Mouse (Mus musculus): ENCODE results near the gene Pitpnm3. TPM values are rescaled to one million over a fixed set of nuclear protein-coding genes. Genes with fewer than 3 reads are reported as not detected.

The Pitpnm3 gene
- polyA plus RNA-seq, 2 experiments, result 0.40 to 1.0 TPM

DNA sequence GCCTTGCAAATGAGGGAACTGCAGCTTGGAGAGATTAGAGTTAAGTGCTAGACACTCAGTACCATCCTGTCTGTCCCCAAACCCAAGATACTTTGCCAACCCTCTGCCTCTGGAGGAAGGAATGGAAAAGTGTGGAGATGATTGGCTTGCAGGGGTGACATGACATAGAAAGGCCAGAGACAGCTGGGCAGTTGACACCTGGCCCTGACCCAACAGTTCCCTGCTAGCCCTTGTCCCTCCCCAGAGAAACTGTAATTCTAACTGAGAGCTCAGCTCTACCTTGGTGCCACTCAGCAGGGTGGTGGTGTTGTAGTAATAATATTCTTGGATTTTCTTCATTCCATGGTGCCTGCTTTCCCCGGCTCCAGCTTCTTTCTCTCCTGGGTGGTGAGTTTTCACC is 123.6 kb downstream of the Pitpnm3 start:
- TF ChIP-seq POLR2A (IDR thresholded peaks at IDR 0.05; ENCODE audit: borderline replicate concordance, extremely low read depth, insufficient read depth, insufficient read length), result no peak
- no peak for DNase-seq (ENCODE audit: low spot score)
- Histone ChIP-seq H3K36me3 (ENCODE audit: control insufficient read depth, insufficient read depth, low read length) (no peaks in the 10 kb centered on the region), H3K9ac (ENCODE audit: low read depth, low read length, severe bottlenecking) (no peak overlapping the region), H3K27me3 (ENCODE audit: control insufficient read depth, insufficient read depth, low read length) (no peaks in the 10 kb centered on the region), H3K4me3 (replicated peaks; ENCODE audit: low read length) (no peak overlapping the region), H3K4me1 (ENCODE audit: control insufficient read depth, insufficient read depth, low read length) (peaks cover 17% of the 10 kb centered on the region), H3K9me3 (ENCODE audit: control insufficient read depth, low read length) (no peaks in the 10 kb centered on the region), H3K4me2 (replicated peaks; ENCODE audit: low read depth, low read length, severe bottlenecking) (no peak overlapping the region), H3K27ac (replicated peaks; ENCODE audit: low read depth, low read length) (no peak overlapping the region)
- no peak for ATAC-seq (ENCODE audit: low FRiP score, low read depth)
- WGBS, result 63% methylated on average over 1 of the region's 1 CpGs

DNA sequence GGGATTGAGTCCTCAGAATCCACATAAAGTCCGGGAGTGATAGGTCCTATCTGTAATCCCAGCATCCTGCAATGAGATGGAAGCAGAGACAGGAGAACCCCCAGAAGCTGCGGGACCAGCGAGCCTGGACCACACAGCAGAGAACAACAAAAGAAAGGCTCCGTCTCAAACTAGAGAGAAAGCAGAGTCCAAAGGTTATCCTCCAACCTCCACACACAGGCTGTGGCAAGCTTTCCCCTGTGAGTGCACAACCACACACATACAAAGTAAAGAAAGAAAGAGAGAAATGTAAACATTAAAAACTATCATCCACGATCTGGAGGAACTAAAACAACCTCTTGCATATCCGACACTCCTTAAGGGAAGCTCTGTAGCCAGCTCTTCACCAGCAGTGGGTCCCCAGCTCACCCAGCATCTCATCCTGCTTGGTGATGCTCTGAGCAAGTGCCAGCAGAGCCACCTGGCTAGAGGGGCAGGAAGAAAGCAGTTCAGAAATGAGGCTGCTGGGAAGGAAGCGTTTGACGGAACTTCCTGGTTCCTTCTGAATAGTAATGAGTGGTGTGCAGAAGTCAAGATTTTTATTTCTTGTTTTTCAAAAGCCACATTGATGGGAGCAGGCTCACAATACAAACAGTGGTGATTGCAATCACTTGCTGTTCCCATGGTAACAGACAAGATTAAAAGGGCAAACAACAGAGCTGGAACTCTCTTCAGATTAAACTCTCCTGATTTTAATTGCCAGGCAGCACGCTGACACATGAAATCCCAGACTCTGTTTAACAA is 124.4 kb downstream of the Pitpnm3 start:
- Histone ChIP-seq H3K27ac (replicated peaks; ENCODE audit: low read depth, low read length) (no peak overlapping the region), H3K4me2 (replicated peaks; ENCODE audit: low read depth, low read length, severe bottlenecking) (no peak overlapping the region), H3K4me1 (ENCODE audit: control insufficient read depth, insufficient read depth, low read length) (peaks cover 17% of the 10 kb centered on the region), H3K9me3 (ENCODE audit: control insufficient read depth, low read length) (no peaks in the 10 kb centered on the region), H3K27me3 (ENCODE audit: control insufficient read depth, insufficient read depth, low read length) (no peaks in the 10 kb centered on the region), H3K4me3 (replicated peaks; ENCODE audit: low read length) (no peak overlapping the region), H3K36me3 (ENCODE audit: control insufficient read depth, insufficient read depth, low read length) (no peaks in the 10 kb centered on the region), H3K9ac (ENCODE audit: low read depth, low read length, severe bottlenecking) (no peak overlapping the region)
- TF ChIP-seq POLR2A (IDR thresholded peaks at IDR 0.05; ENCODE audit: borderline replicate concordance, extremely low read depth, insufficient read depth, insufficient read length), result no peak
- 56% methylated on average over 9 of the region's 9 CpGs for WGBS
- DNase-seq (ENCODE audit: low spot score), result no peak
- no peak for ATAC-seq (ENCODE audit: low FRiP score, low read depth)

DNA sequence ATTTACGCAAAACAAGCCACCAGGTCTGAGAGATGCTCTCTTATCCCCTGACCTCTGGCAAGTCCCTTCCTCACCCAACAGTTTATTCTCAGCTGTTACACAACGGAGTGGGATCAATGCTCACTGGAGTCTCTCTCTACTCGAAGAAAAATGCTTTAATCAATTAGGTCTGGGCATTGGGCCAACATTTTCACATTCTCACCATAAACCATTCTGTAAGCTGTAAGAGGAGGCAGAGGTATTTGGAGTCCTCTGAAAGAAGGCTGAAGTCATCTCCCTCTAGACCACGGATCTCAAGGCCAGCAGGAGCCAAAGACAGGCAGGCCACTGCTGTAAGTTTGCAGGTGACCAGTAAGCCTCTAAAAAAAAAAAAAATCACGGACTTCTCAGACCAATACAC is 125.2 kb downstream of the Pitpnm3 start:
- TF ChIP-seq POLR2A (IDR thresholded peaks at IDR 0.05; ENCODE audit: borderline replicate concordance, extremely low read depth, insufficient read depth, insufficient read length), result no peak
- H3K4me1 ChIP-seq (ENCODE audit: control insufficient read depth, insufficient read depth, low read length), result peaks cover 17% of the 10 kb centered on the region
- H3K36me3 ChIP-seq (ENCODE audit: control insufficient read depth, insufficient read depth, low read length), result no peaks in the 10 kb centered on the region
- peak; percentile 63 for DNase-seq (ENCODE audit: low spot score)
- no peak overlapping the region for H3K27ac ChIP-seq (replicated peaks; ENCODE audit: low read depth, low read length)
- ATAC-seq (ENCODE audit: low FRiP score, low read depth), result peak; percentile 55
- H3K9me3 ChIP-seq (ENCODE audit: control insufficient read depth, low read length), result no peaks in the 10 kb centered on the region
- WGBS, result 34% methylated on average over 5 of the region's 5 CpGs
- no peaks in the 10 kb centered on the region for H3K27me3 ChIP-seq (ENCODE audit: control insufficient read depth, insufficient read depth, low read length)
- H3K4me3 ChIP-seq (replicated peaks; ENCODE audit: low read length), result no peak overlapping the region
- no peak overlapping the region for H3K4me2 ChIP-seq (replicated peaks; ENCODE audit: low read depth, low read length, severe bottlenecking)
- no peak overlapping the region for H3K9ac ChIP-seq (ENCODE audit: low read depth, low read length, severe bottlenecking)

DNA sequence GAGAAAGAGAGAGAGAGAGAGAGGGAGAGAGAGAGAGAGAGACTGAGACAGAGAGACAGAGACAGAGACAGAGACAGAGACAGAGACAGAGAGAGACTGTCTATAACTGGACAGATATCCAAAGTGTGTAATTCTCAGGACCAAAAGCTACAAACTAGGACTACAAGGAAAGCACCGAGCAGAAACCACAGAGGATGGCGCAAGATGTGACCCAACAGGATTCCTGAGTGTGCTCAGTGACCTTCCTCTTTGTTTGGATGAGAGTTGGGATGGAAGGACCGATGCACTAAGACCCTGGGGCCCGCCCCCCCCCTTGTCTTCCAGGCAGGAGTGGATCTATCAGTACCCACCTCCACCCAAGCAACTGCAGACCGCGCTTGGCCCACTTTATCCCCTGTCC is 130.0 kb downstream of the Pitpnm3 start:
- ATAC-seq (ENCODE audit: low FRiP score, low read depth) (no peak), DNase-seq (ENCODE audit: low spot score) (no peak)
- WGBS, result 87% methylated on average over 4 of the region's 6 CpGs
- Histone ChIP-seq H3K4me1 (ENCODE audit: control insufficient read depth, insufficient read depth, low read length) (peaks cover 12% of the 10 kb centered on the region; the same call in 1 of the 2 replicates), H3K4me3 (replicated peaks; ENCODE audit: low read length) (no peak overlapping the region), H3K9ac (ENCODE audit: low read depth, low read length, severe bottlenecking) (no peak overlapping the region), H3K27ac (replicated peaks; ENCODE audit: low read depth, low read length) (no peak overlapping the region), H3K4me2 (replicated peaks; ENCODE audit: low read depth, low read length, severe bottlenecking) (no peak overlapping the region), H3K36me3 (ENCODE audit: control insufficient read depth, insufficient read depth, low read length) (no peaks in the 10 kb centered on the region), H3K27me3 (ENCODE audit: control insufficient read depth, insufficient read depth, low read length) (no peaks in the 10 kb centered on the region), H3K9me3 (ENCODE audit: control insufficient read depth, low read length) (no peaks in the 10 kb centered on the region)
- TF ChIP-seq POLR2A (IDR thresholded peaks at IDR 0.05; ENCODE audit: borderline replicate concordance, extremely low read depth, insufficient read depth, insufficient read length), result no peak

DNA sequence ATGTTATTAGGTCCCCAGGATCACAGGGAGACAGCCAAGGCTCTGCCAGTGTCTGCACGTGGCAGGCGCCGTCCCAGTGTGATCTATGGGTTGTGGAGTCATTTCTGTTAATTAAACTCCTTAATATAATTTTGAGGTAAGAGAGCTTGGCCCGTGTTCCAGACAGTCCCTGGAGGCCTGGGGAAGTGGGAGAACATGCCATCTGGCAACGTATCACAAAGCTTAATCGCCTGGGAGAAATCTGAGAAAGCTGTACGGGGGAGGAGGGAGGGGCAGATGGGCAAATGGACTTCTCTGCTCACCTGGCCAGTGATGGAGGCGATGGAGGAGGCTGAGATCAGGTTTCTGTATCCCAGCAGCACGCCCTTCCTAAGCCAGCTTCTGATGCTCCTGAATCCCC is 132.4 kb downstream of the Pitpnm3 start:
- Histone ChIP-seq H3K9me3 (ENCODE audit: control insufficient read depth, low read length) (no peaks in the 10 kb centered on the region), H3K27ac (replicated peaks; ENCODE audit: low read depth, low read length) (no peak overlapping the region), H3K27me3 (ENCODE audit: control insufficient read depth, insufficient read depth, low read length) (no peaks in the 10 kb centered on the region), H3K9ac (ENCODE audit: low read depth, low read length, severe bottlenecking) (no peak overlapping the region), H3K4me1 (ENCODE audit: control insufficient read depth, insufficient read depth, low read length) (peaks cover 5% of the 10 kb centered on the region; the same call in 1 of the 2 replicates), H3K36me3 (ENCODE audit: control insufficient read depth, insufficient read depth, low read length) (no peaks in the 10 kb centered on the region), H3K4me3 (replicated peaks; ENCODE audit: low read length) (no peak overlapping the region), H3K4me2 (replicated peaks; ENCODE audit: low read depth, low read length, severe bottlenecking) (no peak overlapping the region)
- no peak for TF ChIP-seq POLR2A (IDR thresholded peaks at IDR 0.05; ENCODE audit: borderline replicate concordance, extremely low read depth, insufficient read depth, insufficient read length)
- WGBS, result 24% methylated on average over 9 of the region's 9 CpGs
- DNase-seq (ENCODE audit: low spot score) (no peak), ATAC-seq (ENCODE audit: low FRiP score, low read depth) (no peak)
